Mouse (Mus musculus): Measurements from ENCODE around the gene Ss18l1.

DNA sequence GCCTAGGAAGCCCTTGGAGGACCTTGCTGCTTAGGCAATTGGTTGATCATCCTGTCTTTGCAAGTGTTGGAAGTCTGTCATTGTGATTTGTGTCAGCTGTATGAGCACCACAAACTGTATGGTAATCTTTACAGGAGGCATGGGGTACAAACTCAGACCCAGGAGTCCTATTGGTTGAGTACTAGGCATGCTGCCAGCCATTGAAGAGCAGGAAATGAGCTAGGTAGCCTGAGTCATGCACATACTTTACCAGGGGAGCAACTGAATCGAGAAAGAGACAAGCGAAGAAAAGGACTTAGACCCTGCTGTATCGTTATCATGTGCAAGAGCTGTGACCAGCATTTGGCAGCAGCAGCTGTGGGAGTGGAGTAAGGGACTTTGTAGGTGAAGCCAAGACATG lies 9.4 kb upstream of the Ss18l1 start:
- TF ChIP-seq CTCF (IDR thresholded peaks at IDR 0.05): no peak
- TF ChIP-seq EP300 (IDR thresholded peaks at IDR 0.05): no peak

Measured in lung, postnatal 0 days (tissue).